Mouse (Mus musculus): ENCODE measurements at regions not wholly inside any gene's neighbourhood (a gene's known extent, or its start where the extent isn't known, plus 50 kb on each side); places are given as distances from the start of the nearest gene placed in this dataset.

DNA sequence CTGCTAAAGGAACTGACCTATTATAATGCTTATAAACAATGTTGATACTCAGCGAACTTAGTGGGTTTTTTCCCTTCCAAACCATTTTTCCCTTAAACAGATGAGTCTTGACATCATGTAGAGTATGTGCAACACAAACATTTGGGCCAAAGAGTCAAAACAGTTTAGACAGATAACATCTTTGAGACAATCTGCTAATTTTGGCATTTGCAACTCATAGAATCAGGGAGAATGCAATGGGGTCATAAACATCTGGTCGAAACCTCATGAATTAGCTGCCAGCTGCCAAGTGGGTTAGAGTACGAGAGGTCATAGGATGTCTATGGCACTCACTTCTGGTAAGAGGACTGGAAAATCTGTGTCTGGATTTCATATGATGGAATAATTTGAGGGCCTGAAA, 57.3 kb upstream of the Rgs2 start:
- TF ChIP-seq MAX (IDR thresholded peaks at IDR 0.05; ENCODE audit: low read length) (no peak), EP300 (IDR thresholded peaks at IDR 0.05; ENCODE audit: low read depth in 1 of 2, low read length in 2 of 2) (no peak), CTCF (IDR thresholded peaks at IDR 0.05 in 2 of 3, conservative IDR thresholded peaks at IDR 0.05 in 1 of 3; ENCODE audit: control insufficient read depth in 1 of 3, insufficient read depth in 1 of 3, low read depth in 2 of 3, low read length in 3 of 3, poor library complexity in 1 of 3, severe bottlenecking in 1 of 3) (no peak)
